ENCODE assay signal across 14 mouse cellular contexts in genomic region chr5:9107296-9108089, GRCm38 (mm10). TPM values are rescaled to one million over a fixed set of nuclear protein-coding genes. Genes with fewer than 3 reads are reported as not detected.
A peak's percentile ranks its signal among the peaks of the same experiment; 100 is the strongest.
DNase-seq lines count a peak whose midpoint lies in the region; ATAC-seq and TF ChIP-seq lines count a peak whose summit lies in the region.
"Had no signal": no experiment of that assay in that cellular context is flagged by ENCODE, and none has a peak within 500 bp of the region (broad histone marks: within the 10 kb centered on the region; RNA-seq: fewer than 3 reads in every experiment).

No protein-coding gene starts in this region.

- TF ChIP-seq POLR2A in lung, adult 2 months (IDR thresholded peaks at IDR 0.05; ENCODE audit: borderline replicate concordance, extremely low read depth, low read depth, low read length), result no peak

- H3K4me3 ChIP-seq in lung, adult 2 months (replicated peaks; ENCODE audit: extremely low read depth, low read depth, low read length), result peak overlapping the region; percentile 24
- no peak overlapping the region for H3K4me3 ChIP-seq in midbrain, embryonic 11.5 days (ENCODE audit: low read depth, low read length)
- H3K4me3 ChIP-seq in limb, embryonic 10.5 days, result no peak overlapping the region
- H3K4me3 ChIP-seq: embryonic facial prominence, embryonic 15.5 days; heart, adult 2 months; hindbrain, embryonic 10.5 days; stomach, embryonic 15.5 days had no signal

- WGBS in lung, adult 2 months, result 30% methylated on average over 8 of the region's 8 CpGs
- WGBS in midbrain, embryonic 11.5 days, result 85% methylated on average over 8 of the region's 8 CpGs
- 87% methylated on average over 8 of the region's 8 CpGs for WGBS in limb, embryonic 10.5 days

- ATAC-seq in Patski, result peak; percentile 37
- ATAC-seq in midbrain, embryonic 11.5 days (ENCODE audit: low FRiP score), result no peak

- no peak overlapping the region for H3K9ac ChIP-seq in midbrain, embryonic 11.5 days (ENCODE audit: low read length)
- H3K9ac ChIP-seq: embryonic facial prominence, embryonic 15.5 days; stomach, embryonic 15.5 days had no signal

- no peak overlapping the region for H3K4me2 ChIP-seq in midbrain, embryonic 11.5 days
- H3K4me2 ChIP-seq: embryonic facial prominence, embryonic 15.5 days; stomach, embryonic 15.5 days had no signal

- no peaks in the 10 kb centered on the region for H3K27me3 ChIP-seq in Patski
- no peaks in the 10 kb centered on the region for H3K27me3 ChIP-seq in midbrain, embryonic 11.5 days (ENCODE audit: control insufficient read depth, insufficient read depth, low read length)
- peaks cover 3% of the 10 kb centered on the region; the same call in 1 of the 2 replicates for H3K27me3 ChIP-seq in limb, embryonic 10.5 days (ENCODE audit: low read depth, poor library complexity, severe bottlenecking)

- no peak overlapping the region for H3K27ac ChIP-seq in midbrain, embryonic 11.5 days (ENCODE audit: low read depth, low read length)
- no peak overlapping the region for H3K27ac ChIP-seq in limb, embryonic 10.5 days
- H3K27ac ChIP-seq: embryonic facial prominence, embryonic 15.5 days; heart, adult 2 months; hindbrain, embryonic 10.5 days; stomach, embryonic 15.5 days had no signal

- peaks cover 34% of the 10 kb centered on the region for H3K4me1 ChIP-seq in lung, adult 2 months (ENCODE audit: control insufficient read depth, insufficient read depth, low read length)
- H3K4me1 ChIP-seq in midbrain, embryonic 11.5 days (ENCODE audit: control insufficient read depth, insufficient read depth, low read length), result no peaks in the 10 kb centered on the region
- H3K4me1 ChIP-seq in limb, embryonic 10.5 days, result peaks cover 3% of the 10 kb centered on the region; the same call in 1 of the 2 replicates
- H3K4me1 ChIP-seq: embryonic facial prominence, embryonic 15.5 days; hindbrain, embryonic 10.5 days; stomach, embryonic 15.5 days had no signal

- TF ChIP-seq CTCF in lung, adult 2 months (IDR thresholded peaks at IDR 0.05; ENCODE audit: insufficient read depth, low read length), result no peak
- TF ChIP-seq CTCF in Patski (IDR thresholded peaks at IDR 0.05), result no peak

- H3K9me3 ChIP-seq in midbrain, embryonic 11.5 days (ENCODE audit: control insufficient read depth, low read length), result no peaks in the 10 kb centered on the region
- no peaks in the 10 kb centered on the region for H3K9me3 ChIP-seq in limb, embryonic 10.5 days (replicated peaks)
- H3K9me3 ChIP-seq: embryonic facial prominence, embryonic 15.5 days; hindbrain, embryonic 10.5 days; stomach, embryonic 15.5 days had no signal

- in situ Hi-C loops in Patski (cut with MboI; ENCODE audit: low pct_unique_long_range_greater_than_20kb), result loop anchor here (25.0 kb wide), 3 partner anchors 470 to 945 kb away; no protein-coding TSS in a partner anchor

- POLR2A ChIA-PET in Patski (lab: Charles Lee), result no interaction called here

- DNase-seq in lung, adult 2 months, result no peak
- no peak for DNase-seq in lung, postnatal 4 days
- DNase-seq in Patski (ENCODE audit: low read depth, low spot score), result no peak
- peak; percentile 71 for DNase-seq in induced T-regulatory cell, adult 2 months (ENCODE audit: low read depth)
- DNase-seq in naive thymus-derived CD4-positive, alpha-beta T cell, adult 2 months (ENCODE audit: low read depth), result peak; percentile 56
- DNase-seq in midbrain, embryonic 11.5 days (ENCODE audit: low spot score, missing footprints), result no peak
- no peak for DNase-seq in gastrocnemius, postnatal 4 days (ENCODE audit: low spot score in 2 of 2)
- DNase-seq in limb, embryonic 10.5 days (ENCODE audit: low spot score), result no peak
- DNase-seq: cerebellum, postnatal 25 days; heart, adult 2 months; left cerebral cortex, postnatal 4 days had no signal

- H3K36me3 ChIP-seq in midbrain, embryonic 11.5 days (ENCODE audit: control insufficient read depth, insufficient read depth, low read length), result no peaks in the 10 kb centered on the region
- H3K36me3 ChIP-seq in limb, embryonic 10.5 days, result no peaks in the 10 kb centered on the region
- H3K36me3 ChIP-seq: embryonic facial prominence, embryonic 15.5 days; hindbrain, embryonic 10.5 days; stomach, embryonic 15.5 days had no signal

- CTCF ChIA-PET in Patski (lab: Charles Lee), result interaction anchor here (1.0 to 2.3 kb wide), 4 partner anchors 28 to 51 kb away, joined by 3 to 8 read pairs (median 3); no protein-coding TSS in a partner anchor

RNA-seq across cellular contexts. Expression of gene Tmem243, which starts 7.0 kb away (rescaled TPM):
- 101 and 102 TPM in 2 replicates for polyA plus RNA-seq in lung, adult 2 months (2012; rRNA removed)
- polyA plus RNA-seq in Patski (2021), result 11.2 TPM
- 23.6 and 23.8 TPM in 2 replicates for polyA plus RNA-seq in midbrain, embryonic 11.5 days (2014; fragmentation: Nextera tagmentation; extraction: Ambion mirVana)
- 1 to 10 TPM; 3.8 to 4.9 TPM for total RNA-seq in gastrocnemius, postnatal 4 days (2021)
- polyA plus RNA-seq in limb, embryonic 10.5 days (2016; fragmentation: Nextera tagmentation; extraction: Ambion mirVana), result 20.9 and 23.7 TPM in 2 replicates

RNA-seq across cellular contexts. Expression of gene Dmtf1, which starts 54.1 kb away (rescaled TPM):
- 8.4 and 14.0 TPM in 2 replicates for polyA plus RNA-seq in lung, adult 2 months (2012; rRNA removed)
- 38.5 TPM for polyA plus RNA-seq in Patski (2021)
- 76.0 and 77.6 TPM in 2 replicates for polyA plus RNA-seq in midbrain, embryonic 11.5 days (2014; fragmentation: Nextera tagmentation; extraction: Ambion mirVana)
- 10 to 100 TPM; 19.1 to 25.1 TPM for total RNA-seq in gastrocnemius, postnatal 4 days (2021)
- polyA plus RNA-seq in limb, embryonic 10.5 days (2016; fragmentation: Nextera tagmentation; extraction: Ambion mirVana), result 52.7 and 58.5 TPM in 2 replicates

Comparison
In these comparisons a context has a peak if more than half of its experiments do, and no peak if none do; other contexts are left out.
1. DNase-seq: peak in induced T-regulatory cell, adult 2 months (single experiment) and naive thymus-derived CD4-positive, alpha-beta T cell, adult 2 months (single experiment); none in lung, adult 2 months (single experiment), lung, postnatal 4 days (0 of 2), Patski (single experiment), midbrain, embryonic 11.5 days (single experiment), gastrocnemius, postnatal 4 days (0 of 2) and limb, embryonic 10.5 days (single experiment).